Mouse (Mus musculus) right cerebral cortex, postnatal 25 days (tissue): Measurements from ENCODE around the gene Gm32742.
"Not testable (repeated sequence)": the region's sequence is repeated elsewhere in the genome, so short reads cannot be mapped to it uniquely, and the experiment has no call there.

Source experiments
- DNase-seq: peaks from one replicate; pipeline ENCODE4 v3.0.0; 2022

The Gm32742 gene

DNA sequence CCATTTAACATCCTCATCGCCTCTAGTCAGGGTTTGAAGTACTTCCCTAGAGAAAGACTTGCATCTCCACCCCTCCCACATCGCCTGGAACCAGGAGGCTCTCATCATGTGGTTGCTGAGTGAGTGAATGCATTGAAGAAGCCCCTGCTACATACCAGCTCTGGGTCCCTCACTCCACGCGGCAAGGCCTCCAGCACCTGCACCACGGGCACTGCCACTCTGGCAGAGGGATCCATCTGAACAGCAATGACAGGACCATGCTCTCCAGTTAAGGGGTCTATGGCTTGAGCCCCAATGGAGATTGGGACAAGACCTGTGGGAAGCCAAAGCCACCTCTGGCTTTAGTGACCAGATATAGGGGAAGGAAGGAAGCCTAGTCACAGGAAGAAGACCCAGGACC, 18.0 kb downstream of the Gm32742 start:
- DNase-seq: no peak

DNA sequence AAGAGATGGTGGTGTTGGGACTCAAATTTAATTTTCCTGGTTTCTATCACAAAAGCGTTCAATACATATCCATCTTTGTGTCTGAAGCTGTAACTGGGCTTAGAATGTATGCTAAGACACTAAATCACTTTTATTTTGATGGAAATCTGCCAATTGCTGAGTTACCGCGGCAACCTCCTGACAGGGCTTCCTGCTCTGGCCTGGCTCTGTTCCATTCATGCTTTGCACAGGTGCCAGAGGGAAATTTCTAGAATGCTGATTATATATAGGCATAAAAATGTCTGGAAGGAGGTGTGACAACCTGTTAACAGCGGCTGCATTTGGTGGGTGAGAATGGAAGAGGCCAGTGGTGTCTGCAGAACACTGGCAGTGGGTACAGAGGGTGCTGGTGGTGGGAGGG, 18.8 kb downstream of the Gm32742 start:
- DNase-seq: no peak

DNA sequence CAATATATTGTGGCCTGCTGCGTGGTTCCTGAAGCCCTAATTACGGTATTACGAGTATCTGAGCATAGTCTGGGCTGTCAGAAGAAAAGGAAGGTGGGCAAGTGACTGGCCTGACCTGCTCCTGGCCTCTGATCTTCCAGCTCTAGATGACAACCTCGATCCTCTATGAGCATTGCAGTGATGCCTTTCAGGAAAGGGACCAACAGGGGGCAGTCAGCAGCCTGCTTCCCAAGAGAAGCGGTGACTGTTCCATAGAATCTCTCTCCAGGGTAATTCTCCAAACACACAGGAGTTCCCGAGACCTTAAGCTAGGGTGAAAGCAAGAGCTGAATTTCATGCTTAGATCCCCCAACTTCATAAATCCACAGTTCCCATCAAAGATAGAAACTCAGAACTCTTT, 21.1 kb downstream of the Gm32742 start:
- DNase-seq: no peak

DNA sequence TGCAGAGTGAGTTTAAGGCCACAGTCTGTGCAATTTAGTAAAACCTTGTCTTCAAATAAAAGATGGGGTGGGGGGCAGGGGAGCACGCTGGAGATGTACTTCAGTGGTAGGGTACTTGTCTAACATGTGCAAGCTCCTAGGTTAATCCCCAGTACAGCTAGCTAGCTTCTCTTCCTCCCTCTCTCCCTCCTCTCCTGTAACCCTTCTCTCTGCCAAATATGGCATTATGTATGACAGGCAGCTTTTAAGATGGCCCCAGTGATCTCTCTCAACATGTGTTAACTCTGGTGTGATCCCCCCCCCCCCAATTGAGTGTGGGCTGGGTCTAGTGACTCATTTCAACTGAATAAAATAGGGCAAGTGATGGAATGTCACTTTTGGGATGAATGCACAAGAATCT, 21.9 kb downstream of the Gm32742 start:
- DNase-seq: no peak

DNA sequence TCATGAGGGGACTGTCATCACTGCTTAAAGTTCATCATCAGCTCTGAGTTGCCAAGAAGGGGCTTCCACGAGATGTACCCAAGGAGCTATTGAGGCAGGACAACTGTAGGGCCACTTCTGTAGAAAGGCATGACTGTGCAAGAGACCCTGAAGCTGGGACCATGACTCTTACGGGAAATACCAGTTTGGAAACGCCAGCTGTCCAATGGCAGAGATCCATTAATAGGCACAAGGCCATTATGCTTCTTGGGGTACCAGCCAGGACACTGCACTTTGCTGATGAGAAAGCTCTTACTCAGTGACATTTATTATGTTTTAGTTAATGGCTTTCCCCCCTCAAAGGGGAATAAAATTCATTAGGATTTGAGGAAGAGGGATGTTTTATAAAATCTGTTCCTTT, 24.6 kb downstream of the Gm32742 start:
- no peak for DNase-seq

DNA sequence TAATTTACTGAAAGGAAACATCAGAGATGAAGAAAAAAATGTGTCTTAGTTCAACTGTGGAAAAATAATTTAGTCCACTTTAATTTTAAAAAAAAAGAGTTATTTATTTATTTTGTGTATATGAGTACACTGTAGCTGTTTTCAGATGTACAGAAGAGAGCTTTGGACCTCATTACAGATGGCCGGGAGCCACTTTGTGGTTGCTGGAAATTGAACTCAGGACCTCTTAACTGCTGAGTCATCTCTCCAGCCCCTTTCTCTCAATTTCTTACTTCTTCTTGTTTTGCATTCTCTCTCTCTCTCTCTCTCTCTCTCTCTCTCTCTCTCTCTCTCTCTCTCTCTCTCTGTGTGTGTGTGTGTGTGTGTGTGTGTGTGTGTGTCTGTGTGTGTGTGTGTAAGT, 25.9 kb downstream of the Gm32742 start:
- not testable (repeated sequence) for DNase-seq

DNA sequence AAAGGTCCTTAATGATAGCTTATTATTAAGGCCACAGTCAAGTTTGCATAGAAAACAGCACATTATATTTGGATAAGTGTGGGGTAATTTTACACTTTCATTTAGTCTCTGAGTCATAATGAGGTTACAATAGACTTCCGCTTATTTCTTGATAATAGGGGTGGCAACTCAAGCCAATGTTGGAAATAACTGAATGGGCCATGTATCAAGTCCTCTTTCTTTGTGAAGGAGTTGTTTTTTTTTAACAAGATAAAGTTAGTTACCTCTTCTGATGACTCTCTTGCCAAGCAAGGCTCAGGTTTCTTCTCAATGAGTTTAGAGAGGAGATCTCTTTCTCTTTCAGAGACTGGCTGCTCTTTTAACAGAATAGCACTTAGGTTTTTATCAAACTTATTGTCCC, 27.0 kb downstream of the Gm32742 start:
- no peak for DNase-seq

DNA sequence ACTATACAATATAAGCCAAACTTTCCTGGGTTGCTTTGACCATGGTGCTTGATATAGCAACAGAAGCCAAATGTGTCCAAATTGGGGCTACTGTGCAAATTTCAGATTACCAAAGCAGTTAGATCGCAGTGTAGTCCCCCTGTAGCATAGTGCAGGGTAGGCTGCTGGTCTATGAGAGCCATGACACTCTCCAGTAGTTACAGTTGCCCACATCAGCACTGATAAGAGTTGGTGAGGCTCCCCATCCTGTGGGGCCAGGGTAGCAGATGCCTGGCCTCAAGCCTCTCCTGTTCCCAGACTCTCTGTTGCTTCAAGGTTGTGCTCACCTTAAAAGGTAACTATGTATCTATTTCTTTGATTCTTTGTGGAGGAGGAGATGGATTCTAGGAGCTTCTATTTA, 27.5 kb downstream of the Gm32742 start:
- DNase-seq: no peak

DNA sequence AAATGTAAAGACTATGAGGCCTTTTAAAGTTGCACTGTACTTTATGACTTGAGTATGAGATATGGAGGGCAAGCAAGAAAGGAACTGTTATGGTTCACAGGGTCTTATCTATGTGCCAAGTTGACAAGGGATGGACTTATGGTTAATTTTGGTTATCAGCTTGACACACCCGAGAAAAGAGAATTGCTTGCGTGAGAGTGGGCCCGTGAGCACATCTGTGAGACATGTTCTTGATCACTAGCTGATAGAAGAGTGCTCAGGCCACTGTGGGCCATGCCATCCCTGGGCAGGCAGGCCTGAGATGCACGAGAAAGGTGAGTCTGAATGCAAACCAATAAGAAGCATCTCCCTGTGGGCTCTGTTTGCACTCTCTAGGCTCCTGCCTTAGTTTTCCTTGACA, 27.9 kb downstream of the Gm32742 start:
- DNase-seq: no peak

DNA sequence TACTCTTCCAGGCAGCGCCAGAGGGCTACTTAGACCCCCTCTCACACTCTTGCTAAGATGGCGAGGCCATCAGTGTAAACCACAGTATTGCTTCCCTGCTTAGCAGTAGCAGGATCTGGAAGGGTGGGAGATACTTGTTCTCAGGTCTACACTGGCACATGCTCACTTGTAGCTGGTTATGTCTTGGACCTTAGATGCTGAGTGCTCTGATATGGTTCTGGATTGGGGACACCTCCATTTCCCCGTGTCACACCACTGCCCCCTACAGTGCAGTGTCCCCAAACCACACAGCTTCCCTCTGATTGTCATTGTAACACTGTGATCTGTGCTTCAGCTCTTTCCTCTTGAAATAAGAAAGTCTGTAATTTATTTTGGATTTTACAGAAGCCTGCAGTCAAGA, 28.3 kb downstream of the Gm32742 start:
- peak; percentile 19 for DNase-seq

DNA sequence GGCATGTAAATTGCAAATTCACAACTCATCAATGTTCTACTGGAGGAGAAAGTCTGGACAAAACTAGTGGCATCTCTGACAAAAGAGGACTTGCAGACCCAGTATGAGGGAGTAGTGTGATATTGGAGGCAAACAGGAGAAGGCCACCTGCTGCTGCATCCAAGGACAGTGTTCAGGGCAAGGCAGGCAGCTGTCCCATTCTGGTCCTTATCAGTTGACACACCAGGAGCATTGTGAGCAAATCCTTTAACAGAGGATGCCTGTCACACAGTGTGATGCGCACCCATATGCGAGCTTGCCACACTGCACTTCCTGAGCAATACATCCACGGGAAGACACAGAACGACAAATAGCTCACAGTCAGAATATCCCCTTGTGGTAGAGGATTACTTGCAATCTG, 50.5 kb downstream of the Gm32742 start:
- DNase-seq: no peak

DNA sequence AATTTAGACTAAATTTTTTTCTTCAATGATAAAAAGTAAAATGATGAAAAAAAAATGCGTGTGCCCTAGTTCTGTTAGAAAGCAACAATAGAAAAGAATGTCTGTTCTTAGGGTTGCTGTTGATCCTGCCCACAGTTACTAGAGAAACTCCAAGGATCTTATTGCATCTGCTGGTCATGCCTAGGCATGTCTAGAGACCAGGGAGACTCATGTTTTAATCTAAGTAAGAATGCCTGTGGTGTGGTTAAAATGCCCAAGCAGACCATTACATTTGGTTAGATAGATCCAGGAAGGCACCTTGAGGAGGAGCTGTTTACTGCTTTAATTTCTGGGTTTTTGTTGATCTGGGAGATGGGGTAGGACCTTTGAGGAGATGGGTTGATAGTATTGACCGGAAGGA, 59.6 kb downstream of the Gm32742 start:
- no peak for DNase-seq

DNA sequence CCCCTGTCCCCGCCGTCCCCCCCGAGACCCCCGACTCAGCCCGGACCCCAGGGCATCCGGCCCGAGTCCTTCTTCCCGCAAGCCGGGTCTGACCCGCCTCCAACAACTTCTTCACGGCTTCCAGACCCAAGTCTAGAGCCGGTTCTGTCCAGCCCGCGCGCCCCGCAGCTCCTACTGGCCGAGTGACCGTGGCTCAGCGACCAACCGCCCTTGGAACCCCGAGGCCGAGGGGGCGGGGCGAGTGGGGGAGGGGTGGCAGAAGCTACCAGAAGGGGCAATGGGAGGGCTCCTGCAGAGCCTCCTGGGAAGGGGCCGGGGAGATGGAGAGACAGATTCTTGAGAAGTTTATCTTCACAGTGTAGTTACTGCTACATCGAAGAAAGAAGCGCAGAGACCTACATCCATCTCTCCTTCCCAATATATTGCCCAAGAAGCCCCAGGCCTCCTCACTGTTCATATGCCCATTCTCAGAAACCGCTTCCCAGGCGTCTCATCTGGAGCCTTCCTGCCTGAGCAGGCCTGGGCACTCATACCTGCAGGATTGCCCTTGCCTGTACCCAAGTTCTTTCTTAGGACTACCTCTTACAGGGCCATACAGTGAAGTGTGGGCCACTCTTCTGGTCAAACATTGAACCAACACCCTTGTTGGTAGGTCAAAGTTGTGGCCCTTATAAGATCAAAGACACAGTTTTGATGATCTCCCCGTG, 61.4 kb downstream of the Gm32742 start:
- DNase-seq: no peak

DNA sequence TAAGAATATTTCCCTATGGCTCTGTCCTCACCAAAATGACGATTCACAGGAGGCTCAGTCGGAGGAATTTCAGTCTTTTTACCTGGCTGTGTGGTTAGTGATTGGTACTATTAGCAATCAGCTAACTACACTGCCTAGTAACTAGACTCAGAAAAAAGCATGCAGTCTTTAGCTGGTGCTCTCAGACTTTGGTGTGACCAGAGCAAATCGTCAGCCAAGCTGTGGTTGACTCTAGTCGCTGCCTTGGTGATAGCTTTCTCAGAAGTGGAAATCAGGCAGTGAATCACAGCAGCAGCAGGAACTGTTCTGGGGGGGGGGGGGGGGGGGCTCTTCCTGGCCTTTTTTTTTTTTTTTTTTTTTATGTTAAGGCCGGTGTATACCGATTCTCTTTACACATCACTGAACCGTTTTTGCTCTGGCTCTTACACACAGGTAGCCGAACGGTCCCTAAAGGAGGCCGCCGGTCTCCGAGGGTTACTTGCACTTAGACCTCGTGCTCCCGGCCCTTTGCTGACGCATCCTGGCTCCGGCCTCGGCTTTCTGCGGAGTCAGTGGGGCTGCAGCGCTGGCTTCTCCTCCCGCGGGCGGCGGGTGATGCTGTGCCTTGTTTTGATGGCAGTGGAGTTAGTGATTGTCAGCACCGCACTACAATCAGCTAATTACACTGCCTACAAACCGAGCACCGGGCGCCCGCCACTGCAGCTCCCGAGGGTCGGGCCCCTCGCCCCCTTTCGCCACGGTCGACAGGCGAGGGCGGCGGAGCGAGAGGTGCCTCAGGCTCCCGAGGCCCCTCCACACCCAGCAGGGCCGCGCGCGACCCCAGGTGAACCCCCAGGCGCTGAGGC, 62.1 kb downstream of the Gm32742 start:
- DNase-seq: peak; percentile 34

DNA sequence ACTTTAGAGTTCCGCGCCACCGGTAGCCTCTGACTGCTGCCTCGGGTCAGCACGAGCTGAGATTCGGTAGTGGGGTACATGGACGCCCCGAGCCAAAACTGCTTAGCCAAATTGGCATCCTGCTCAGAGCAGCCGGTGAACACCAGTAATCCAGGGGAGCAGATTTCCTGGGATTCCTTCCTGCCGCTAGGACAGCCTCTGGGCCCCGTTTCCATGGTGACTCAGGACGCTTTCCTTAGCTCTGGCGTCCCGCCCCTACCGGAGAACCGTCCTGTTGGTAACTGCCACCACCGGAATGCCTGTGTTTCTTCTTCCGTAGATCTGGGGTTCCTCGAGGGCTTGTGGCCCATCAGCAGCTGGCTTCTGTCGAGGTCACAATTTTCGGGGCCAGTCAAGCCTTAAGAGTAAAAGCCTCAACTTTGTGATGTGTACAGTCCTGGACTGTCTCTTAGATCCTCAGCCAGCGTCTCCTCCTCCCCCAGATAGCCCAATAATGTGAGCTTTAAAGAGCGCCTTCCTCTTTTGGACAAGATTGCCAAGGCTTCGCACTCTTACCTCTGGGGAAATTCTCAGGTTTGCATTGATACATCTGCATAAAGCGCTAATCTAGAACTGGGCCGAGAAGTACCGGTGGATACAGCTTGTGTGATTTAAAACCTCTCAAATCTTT, 63.4 kb downstream of the Gm32742 start, which contains the start of gene 4833427G06Rik:
Gene 4833427G06Rik (minus strand): TSS at position 323 of the 670 bp plus-strand sequence.
- peak; percentile 14 for DNase-seq

DNA sequence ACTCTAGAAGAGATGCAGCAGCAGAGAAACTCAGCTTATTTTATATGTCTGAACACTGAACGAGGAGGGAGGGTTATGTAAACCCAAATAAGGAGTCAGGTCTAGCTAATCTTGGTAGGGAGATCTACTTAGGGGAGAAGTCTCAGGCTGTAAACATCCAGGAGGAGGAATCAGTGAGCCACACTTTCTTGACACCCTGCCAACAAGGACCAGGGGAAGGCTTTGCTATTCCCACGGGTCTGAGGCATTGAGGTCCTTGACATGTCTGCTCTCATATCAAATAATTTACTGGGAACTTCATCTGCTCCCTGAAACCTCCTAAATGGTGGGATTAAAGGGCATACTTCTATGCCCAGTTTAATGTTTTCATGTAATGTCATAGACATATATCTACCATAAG, 69.0 kb downstream of the Gm32742 start:
- no peak for DNase-seq

DNA sequence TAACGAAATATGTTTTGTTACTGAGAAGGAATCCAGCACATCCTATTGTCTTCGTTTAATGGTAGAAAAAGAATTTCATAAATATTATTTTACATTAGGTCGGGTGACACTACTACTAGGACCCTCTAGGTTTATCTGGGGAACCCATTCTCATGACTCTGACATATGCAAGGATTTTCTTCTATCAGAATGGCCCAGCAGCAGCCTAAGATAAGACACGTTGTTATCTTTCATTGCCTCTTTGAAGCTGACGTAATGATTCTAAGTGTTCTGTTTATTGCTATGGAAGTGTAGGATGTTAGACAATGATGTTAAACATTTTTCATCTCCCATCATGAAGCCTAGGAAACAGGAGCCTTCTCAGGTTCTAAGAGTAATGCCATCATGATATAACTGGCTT, 71.6 kb downstream of the Gm32742 start:
- DNase-seq: no peak

DNA sequence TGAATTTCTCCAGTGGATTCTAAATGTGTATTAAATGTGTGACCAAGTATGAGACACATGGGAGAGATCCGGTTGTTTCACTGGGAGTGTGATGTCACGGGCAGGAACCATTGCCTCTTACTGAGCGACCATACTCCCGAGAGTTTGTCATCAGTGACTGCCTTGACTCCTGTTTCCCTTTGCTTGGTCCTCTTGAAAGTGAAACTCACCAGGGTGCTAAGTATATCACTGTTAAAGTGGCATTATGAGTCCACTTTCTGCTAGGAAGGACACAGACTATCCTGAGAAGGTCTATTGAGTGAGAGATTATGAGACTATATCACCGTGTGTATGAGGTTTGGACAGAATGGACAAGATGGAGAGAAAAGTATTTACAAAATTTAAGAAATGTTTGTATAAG, 83.7 kb downstream of the Gm32742 start:
- no peak for DNase-seq
